Mouse (Mus musculus): ENCODE data around the gene Herpud2. TPM values are rescaled to one million over a fixed set of nuclear protein-coding genes. Genes with fewer than 3 reads are reported as not detected.
A peak's percentile ranks its signal among the peaks of the same experiment; 100 is the strongest.

The Herpud2 gene
- polyA plus RNA-seq, 1 experiment from 2014 or later: 36.0 TPM

- 0 out of 2 replicates have a peak overlapping the region, but pooled peaks have one; percentile 30 for H3K27ac ChIP-seq (replicated peaks)
- no peak for ATAC-seq (ENCODE audit: low FRiP score, low read depth)
- H3K9me3 ChIP-seq: no peaks in the 10 kb centered on the region
- no peak overlapping the region for H3K4me2 ChIP-seq
- H3K4me1 ChIP-seq (replicated peaks): no peaks in the 10 kb centered on the region
- no peak overlapping the region for H3K4me3 ChIP-seq
- H3K36me3 ChIP-seq: no peaks in the 10 kb centered on the region
- no peak overlapping the region for H3K9ac ChIP-seq
- H3K27me3 ChIP-seq: no peaks in the 10 kb centered on the region
- WGBS: 75% methylated on average over 5 of the region's 5 CpGs
Measured at GRCm38 (mm10) chr9:25174614-25175013, 23.0 kb upstream of the Herpud2 start.

GRCm38 (mm10) chr9:25173171-25173570 lies 21.6 kb upstream of the Herpud2 start:
- no peaks in the 10 kb centered on the region for H3K27me3 ChIP-seq
- ATAC-seq (ENCODE audit: low FRiP score, low read depth): no peak
- H3K36me3 ChIP-seq: no peaks in the 10 kb centered on the region
- H3K9ac ChIP-seq: no peak overlapping the region
- H3K4me2 ChIP-seq: no peak overlapping the region
- 74% methylated on average over 4 of the region's 4 CpGs for WGBS
- no peaks in the 10 kb centered on the region for H3K4me1 ChIP-seq (replicated peaks)
- no peak overlapping the region for H3K27ac ChIP-seq (replicated peaks)
- no peak overlapping the region for H3K4me3 ChIP-seq
- H3K9me3 ChIP-seq: no peaks in the 10 kb centered on the region

GRCm38 (mm10) chr9:25169626-25170025 lies 18.0 kb upstream of the Herpud2 start:
- Histone ChIP-seq H3K36me3 (no peaks in the 10 kb centered on the region), H3K27ac (replicated peaks) (no peak overlapping the region), H3K9ac (no peak overlapping the region), H3K4me2 (no peak overlapping the region), H3K4me3 (no peak overlapping the region), H3K27me3 (no peaks in the 10 kb centered on the region), H3K4me1 (replicated peaks) (no peaks in the 10 kb centered on the region), H3K9me3 (no peaks in the 10 kb centered on the region)
- no peak for ATAC-seq (ENCODE audit: low FRiP score, low read depth)

GRCm38 (mm10) chr9:25167458-25168084 lies 16.0 kb upstream of the Herpud2 start:
- no peak for ATAC-seq (ENCODE audit: low FRiP score, low read depth)
- Histone ChIP-seq H3K4me1 (replicated peaks) (no peaks in the 10 kb centered on the region), H3K27ac (replicated peaks) (no peak overlapping the region), H3K36me3 (no peaks in the 10 kb centered on the region), H3K9me3 (no peaks in the 10 kb centered on the region), H3K9ac (no peak overlapping the region), H3K27me3 (no peaks in the 10 kb centered on the region), H3K4me3 (no peak overlapping the region), H3K4me2 (no peak overlapping the region)
- 36% methylated on average over 6 of the region's 6 CpGs for WGBS

- no peak overlapping the region for H3K4me3 ChIP-seq
- no peaks in the 10 kb centered on the region for H3K4me1 ChIP-seq (replicated peaks)
- no peaks in the 10 kb centered on the region for H3K36me3 ChIP-seq
- no peak overlapping the region for H3K27ac ChIP-seq (replicated peaks)
- no peak overlapping the region for H3K4me2 ChIP-seq
- WGBS: 83% methylated on average over 4 of the region's 4 CpGs
- ATAC-seq (ENCODE audit: low FRiP score, low read depth): no peak
- no peaks in the 10 kb centered on the region for H3K9me3 ChIP-seq
- no peaks in the 10 kb centered on the region for H3K27me3 ChIP-seq
- no peak overlapping the region for H3K9ac ChIP-seq
Measured at GRCm38 (mm10) chr9:25158218-25158617, 6.6 kb upstream of the Herpud2 start.

GRCm38 (mm10) chr9:25156377-25156776 lies 4.8 kb upstream of the Herpud2 start:
- peaks cover 7% of the 10 kb centered on the region for H3K4me1 ChIP-seq (replicated peaks)
- no peak for ATAC-seq (ENCODE audit: low FRiP score, low read depth)
- no peak overlapping the region for H3K4me3 ChIP-seq
- H3K36me3 ChIP-seq: no peaks in the 10 kb centered on the region
- H3K9ac ChIP-seq: no peak overlapping the region
- H3K27ac ChIP-seq (replicated peaks): no peak overlapping the region
- no peaks in the 10 kb centered on the region for H3K9me3 ChIP-seq
- no peak overlapping the region for H3K4me2 ChIP-seq
- 15% methylated on average over 1 of the region's 1 CpGs for WGBS
- H3K27me3 ChIP-seq: no peaks in the 10 kb centered on the region

GRCm38 (mm10) chr9:25153066-25153465 lies 1.4 kb upstream of the Herpud2 start:
- peak overlapping the region; percentile 13; the same call in 1 of the 2 replicates for H3K9ac ChIP-seq
- no peaks in the 10 kb centered on the region for H3K9me3 ChIP-seq
- ATAC-seq (ENCODE audit: low FRiP score, low read depth): no peak
- no peak overlapping the region for H3K27ac ChIP-seq (replicated peaks)
- no peaks in the 10 kb centered on the region for H3K36me3 ChIP-seq
- H3K27me3 ChIP-seq: no peaks in the 10 kb centered on the region
- peaks cover 27% of the 10 kb centered on the region for H3K4me1 ChIP-seq (replicated peaks)
- no peak overlapping the region for H3K4me2 ChIP-seq
- H3K4me3 ChIP-seq: no peak overlapping the region

- Histone ChIP-seq H3K9ac (peak overlapping the region; percentile 93; the same call in 1 of the 2 replicates), H3K4me2 (peak overlapping the region; percentile 93), H3K36me3 (no peaks in the 10 kb centered on the region), H3K9me3 (no peaks in the 10 kb centered on the region), H3K4me1 (replicated peaks) (peaks cover 30% of the 10 kb centered on the region), H3K4me3 (peak overlapping the region; percentile 88), H3K27ac (replicated peaks) (peak overlapping the region; percentile 96), H3K27me3 (no peaks in the 10 kb centered on the region)
- 15% methylated on average over 1 of the region's 1 CpGs for WGBS
- ATAC-seq (ENCODE audit: low FRiP score, low read depth): no peak
Measured at GRCm38 (mm10) chr9:25152457-25152856, 837 bp upstream of the Herpud2 start.

GRCm38 (mm10) chr9:25150791-25151610 lies 619 bp downstream of the Herpud2 start:
- Histone ChIP-seq H3K4me1 (replicated peaks) (peaks cover 36% of the 10 kb centered on the region), H3K27ac (replicated peaks) (peak overlapping the region; percentile 96), H3K4me3 (peak overlapping the region; percentile 88), H3K27me3 (no peaks in the 10 kb centered on the region), H3K36me3 (no peaks in the 10 kb centered on the region), H3K4me2 (peak overlapping the region; percentile 93), H3K9ac (peak overlapping the region; percentile 93), H3K9me3 (no peaks in the 10 kb centered on the region)
- WGBS: under 1% methylated on average over 68 of the region's 73 CpGs
- peak; percentile 68 for ATAC-seq (ENCODE audit: low FRiP score, low read depth)

- no peaks in the 10 kb centered on the region for H3K27me3 ChIP-seq
- H3K9me3 ChIP-seq: no peaks in the 10 kb centered on the region
- H3K9ac ChIP-seq: peak overlapping the region; percentile 25; the same call in 1 of the 2 replicates
- H3K4me1 ChIP-seq (replicated peaks): peaks cover 36% of the 10 kb centered on the region
- peak overlapping the region; percentile 26 for H3K4me3 ChIP-seq
- no peak for ATAC-seq (ENCODE audit: low FRiP score, low read depth)
- H3K36me3 ChIP-seq: no peaks in the 10 kb centered on the region
- H3K4me2 ChIP-seq: peak overlapping the region; percentile 55
- no peak overlapping the region for H3K27ac ChIP-seq (replicated peaks)
Measured at GRCm38 (mm10) chr9:25148767-25149166, 2.9 kb downstream of the Herpud2 start.

- no peaks in the 10 kb centered on the region for H3K36me3 ChIP-seq
- no peak for ATAC-seq (ENCODE audit: low FRiP score, low read depth)
- H3K4me3 ChIP-seq: no peak overlapping the region
- peaks cover 29% of the 10 kb centered on the region for H3K4me1 ChIP-seq (replicated peaks)
- WGBS: 82% methylated on average over 1 of the region's 1 CpGs
- H3K27me3 ChIP-seq: no peaks in the 10 kb centered on the region
- H3K27ac ChIP-seq (replicated peaks): no peak overlapping the region
- no peak overlapping the region for H3K4me2 ChIP-seq
- H3K9ac ChIP-seq: no peak overlapping the region
- no peaks in the 10 kb centered on the region for H3K9me3 ChIP-seq
Measured at GRCm38 (mm10) chr9:25145925-25146324, 5.7 kb downstream of the Herpud2 start.

- no peak for ATAC-seq (ENCODE audit: low FRiP score, low read depth)
- Histone ChIP-seq H3K4me2 (no peak overlapping the region), H3K27ac (replicated peaks) (no peak overlapping the region), H3K4me3 (no peak overlapping the region), H3K9ac (no peak overlapping the region), H3K27me3 (no peaks in the 10 kb centered on the region), H3K4me1 (replicated peaks) (peaks cover 18% of the 10 kb centered on the region), H3K9me3 (no peaks in the 10 kb centered on the region), H3K36me3 (no peaks in the 10 kb centered on the region)
Measured at GRCm38 (mm10) chr9:25143950-25144349, 7.7 kb downstream of the Herpud2 start.

Data from hindbrain, embryonic 15.5 days (tissue).